Comparison of ENCODE assay signal across 12 mouse cellular contexts in genomic region chr17:6745503-6745902, GRCm38 (mm10). TPM values are rescaled to one million over a fixed set of nuclear protein-coding genes. Genes with fewer than 3 reads are reported as not detected.
DNase-seq lines count a peak whose midpoint lies in the region; ATAC-seq and TF ChIP-seq lines count a peak whose summit lies in the region.
"Had no signal": no experiment of that assay in that cellular context is flagged by ENCODE, and none has a peak within 500 bp of the region (broad histone marks: within the 10 kb centered on the region; RNA-seq: fewer than 3 reads in every experiment).

No protein-coding gene starts in this region.

- no peak overlapping the region for H3K4me2 ChIP-seq in lung, postnatal 0 days (replicated peaks; ENCODE audit: low read depth, low read length)
- H3K4me2 ChIP-seq in hindbrain, embryonic 15.5 days, result 0 out of 2 replicates have a peak overlapping the region, but pooled peaks have one; percentile 10
- peak overlapping the region; percentile 25 for H3K4me2 ChIP-seq in neural tube, embryonic 15.5 days
- H3K4me2 ChIP-seq: liver, embryonic 12.5 days had no signal

- 79% methylated on average over 5 of the region's 5 CpGs for WGBS in lung, postnatal 0 days
- 27% methylated on average over 5 of the region's 5 CpGs for WGBS in hindbrain, embryonic 15.5 days
- WGBS in neural tube, embryonic 15.5 days, result 38% methylated on average over 5 of the region's 5 CpGs

- no peak overlapping the region for H3K4me3 ChIP-seq in lung, postnatal 0 days (ENCODE audit: low read depth, low read length)
- H3K4me3 ChIP-seq in hindbrain, embryonic 15.5 days, result no peak overlapping the region
- no peak overlapping the region for H3K4me3 ChIP-seq in neural tube, embryonic 15.5 days (replicated peaks)
- H3K4me3 ChIP-seq: liver, embryonic 12.5 days had no signal

- no peaks in the 10 kb centered on the region for H3K9me3 ChIP-seq in lung, postnatal 0 days (ENCODE audit: low read length)
- no peaks in the 10 kb centered on the region for H3K9me3 ChIP-seq in hindbrain, embryonic 15.5 days
- no peaks in the 10 kb centered on the region for H3K9me3 ChIP-seq in neural tube, embryonic 15.5 days (replicated peaks)
- H3K9me3 ChIP-seq: liver, embryonic 12.5 days had no signal

- no peak for TF ChIP-seq EP300 in lung, postnatal 0 days (IDR thresholded peaks at IDR 0.05)

- ATAC-seq in cerebellum, adult (ENCODE audit: insufficient number of reproducible peaks, low FRiP score, low TSS enrichment), result no peak
- ATAC-seq in lung, postnatal 0 days, result no peak
- ATAC-seq in hindbrain, embryonic 15.5 days (ENCODE audit: low FRiP score, low read depth), result peak; percentile 27; the same call in 1 of the 2 replicates
- no peak for ATAC-seq in neural tube, embryonic 15.5 days (ENCODE audit: low FRiP score)
- ATAC-seq in inflammation-experienced regulatory T-cells, adult 6 months, result no peak
- ATAC-seq: intestine, embryonic 16.5 days; liver, embryonic 12.5 days had no signal

- no peak overlapping the region for H3K9ac ChIP-seq in lung, postnatal 0 days (replicated peaks; ENCODE audit: low read depth)
- no peak overlapping the region for H3K9ac ChIP-seq in hindbrain, embryonic 15.5 days
- no peak overlapping the region for H3K9ac ChIP-seq in neural tube, embryonic 15.5 days (replicated peaks)
- H3K9ac ChIP-seq: liver, embryonic 12.5 days had no signal

- peaks cover 11% of the 10 kb centered on the region; the same call in 1 of the 2 replicates for H3K4me1 ChIP-seq in lung, postnatal 0 days (ENCODE audit: insufficient read depth, low read depth, low read length)
- peaks cover 60% of the 10 kb centered on the region for H3K4me1 ChIP-seq in hindbrain, embryonic 15.5 days (replicated peaks)
- peaks cover 56% of the 10 kb centered on the region for H3K4me1 ChIP-seq in neural tube, embryonic 15.5 days

- H3K27me3 ChIP-seq in lung, postnatal 0 days (replicated peaks; ENCODE audit: insufficient read depth, low read length), result no peaks in the 10 kb centered on the region
- H3K27me3 ChIP-seq in hindbrain, embryonic 15.5 days, result no peaks in the 10 kb centered on the region
- no peaks in the 10 kb centered on the region for H3K27me3 ChIP-seq in neural tube, embryonic 15.5 days (replicated peaks)
- H3K27me3 ChIP-seq: liver, embryonic 12.5 days had no signal

- peak; percentile 59 to 63 for DNase-seq in cerebellum, postnatal 10 days
- no peak for DNase-seq in lung, postnatal 0 days (ENCODE audit: low spot score)
- no peak for DNase-seq in lung, postnatal 14 days
- DNase-seq in embryo, embryonic 11 days, result no peak
- DNase-seq: gastrocnemius, postnatal 36 days; right cerebral cortex, postnatal 4 days had no signal

- no peak for TF ChIP-seq CTCF in lung, postnatal 0 days (IDR thresholded peaks at IDR 0.05)

- peak overlapping the region; percentile 72 for H3K27ac ChIP-seq in lung, postnatal 0 days (ENCODE audit: low read length)
- peak overlapping the region; percentile 75 for H3K27ac ChIP-seq in hindbrain, embryonic 15.5 days (replicated peaks)
- H3K27ac ChIP-seq in neural tube, embryonic 15.5 days (replicated peaks), result peak overlapping the region; percentile 74
- H3K27ac ChIP-seq: liver, embryonic 12.5 days had no signal

- peaks cover 16% of the 10 kb centered on the region; the same call in 1 of the 2 replicates for H3K36me3 ChIP-seq in lung, postnatal 0 days (ENCODE audit: insufficient read depth, low read length)
- no peaks in the 10 kb centered on the region for H3K36me3 ChIP-seq in hindbrain, embryonic 15.5 days
- H3K36me3 ChIP-seq in neural tube, embryonic 15.5 days, result no peaks in the 10 kb centered on the region; the same call in 1 of the 2 replicates

RNA-seq across cellular contexts. Expression of gene Ezr, which starts 37.1 kb away (rescaled TPM):
- 275 and 288 TPM in 2 replicates for polyA plus RNA-seq in lung, postnatal 0 days (2015; fragmentation: Nextera tagmentation; extraction: Ambion mirVana)
- polyA plus RNA-seq in hindbrain, embryonic 15.5 days (2015; fragmentation: Nextera tagmentation; extraction: Ambion mirVana), result 55.2 and 65.7 TPM in 2 replicates
- 48.0 and 90.3 TPM in 2 replicates for polyA plus RNA-seq in neural tube, embryonic 15.5 days (2015; fragmentation: Nextera tagmentation; extraction: Ambion mirVana)
- polyA plus RNA-seq in inflammation-experienced regulatory T-cells, adult 6 months (2017; shearing (Covaris generic)), result 100 to 1,000 TPM; 111 to 138 (median 117) TPM

Comparison
In these comparisons a context has a peak if more than half of its experiments do, and no peak if none do; other contexts are left out.
1. DNase-seq: peak in cerebellum, postnatal 10 days (2 of 2); none in lung, postnatal 0 days (single experiment), lung, postnatal 14 days (single experiment) and embryo, embryonic 11 days (single experiment).
2. Peak in every context shown above with its lines, with median percentiles within 50 percentile points of each other: H3K27ac ChIP-seq.